Mouse (Mus musculus) hindbrain, embryonic 11.5 days (tissue): ENCODE data around the gene Wdtc1. TPM values are rescaled to one million over a fixed set of nuclear protein-coding genes. Genes with fewer than 3 reads are reported as not detected.
A peak's percentile ranks its signal among the peaks of the same experiment; 100 is the strongest.

Source experiments
- ATAC-seq: fragments of 200-750 bp; cut with Nextera tagmentation; 2 replicates; pipeline ENCODE4 v1.8.0; 2017; ENCODE audit warnings: mild to moderate bottlenecking, moderate TSS enrichment, moderate library complexity; ENCODE audit not compliant: low FRiP score
- DNase-seq: peaks from one replicate; pipeline ENCODE4 v3.0.0-alpha.2; 2015; ENCODE audit warnings: low spot score
- H3K27ac ChIP-seq: fragments of 300-500 bp; sonication (generic); 2 replicates; pipeline ENCODE4 v1.5.1; 2014; ENCODE audit warnings: mild to moderate bottlenecking, low read depth, low read length
- H3K27me3 ChIP-seq: fragments of 300-500 bp; sonication (generic); 2 replicates; pipeline ENCODE4 v1.6.1; 2014; ENCODE audit warnings: mild to moderate bottlenecking, low read length, moderate library complexity, mixed read lengths; ENCODE audit not compliant: control insufficient read depth, insufficient read depth
- H3K36me3 ChIP-seq: fragments of 300-500 bp; sonication (generic); 2 replicates; pipeline ENCODE4 v1.6.1; 2014; ENCODE audit warnings: mild to moderate bottlenecking, low read length, moderate library complexity, mixed read lengths; ENCODE audit not compliant: control insufficient read depth, insufficient read depth
- H3K4me1 ChIP-seq: fragments of 300-500 bp; sonication (generic); replicated peaks from 2 replicates; pipeline ENCODE4 v1.6.1; 2014; ENCODE audit warnings: low read length, mixed read lengths; ENCODE audit not compliant: control insufficient read depth, insufficient read depth
- H3K4me2 ChIP-seq: fragments of 300-500 bp; sonication (generic); replicated peaks from 2 replicates; pipeline ENCODE4 v1.6.1; 2014; ENCODE audit warnings: mild to moderate bottlenecking, low read depth, low read length
- H3K4me3 ChIP-seq: fragments of 300-500 bp; sonication (generic); 2 replicates; pipeline ENCODE4 v1.5.1; 2014; ENCODE audit warnings: low read depth, low read length
- H3K9ac ChIP-seq: fragments of 300-500 bp; sonication (generic); 2 replicates; pipeline ENCODE4 v1.6.1; 2014; ENCODE audit warnings: low read depth, low read length
- H3K9me3 ChIP-seq: fragments of 300-500 bp; sonication (generic); 2 replicates; pipeline ENCODE4 v1.6.1; 2016; ENCODE audit warnings: low read length; ENCODE audit not compliant: control insufficient read depth
- WGBS: fragments of 180-500 bp; shearing (Covaris S2); extraction: QIAGEN DNeasy Blood & Tissue Kit; methylation state at CpG from one replicate; pipeline ENCODE4 v1.1.7; 2014; 5-methylcytosine and 5-hydroxymethylcytosine counted together
- polyA plus RNA-seq: library from polyadenylated mRNA; unstranded; fragments of >200 nt; fragmentation: Nextera tagmentation; extraction: Ambion mirVana; gene quantifications from 2 replicates; pipeline ENCODE4 v1.2.1, GENCODE M21; 2014

The Wdtc1 gene
- polyA plus RNA-seq, 1 experiment from 2014 or later: 23.4 TPM

- peak within 1 kb of the TSS; percentile 88 for H3K4me3 ChIP-seq
- ATAC-seq: peak; percentile 91
- DNase-seq: peak; percentile 98
- H3K4me2 ChIP-seq: peak within 1 kb of the TSS; percentile 74
- peak within 1 kb of the TSS; percentile 89 for H3K27ac ChIP-seq
- H3K9ac ChIP-seq: peak within 1 kb of the TSS; percentile 92
- no peaks in the 10 kb centered on the region for H3K27me3 ChIP-seq
- no peaks in the 10 kb centered on the region for H3K36me3 ChIP-seq
- WGBS: under 1% methylated on average over 71 of the region's 73 CpGs
- H3K4me1 ChIP-seq: no peaks in the 10 kb centered on the region
- no peaks in the 10 kb centered on the region for H3K9me3 ChIP-seq
These were observed 75.9 kb downstream of the Wdtc1 start, which contains the start of gene Tmem222 for GRCm38 (mm10) chr4:133277104-133278026. TSS of gene Tmem222 (minus strand) at chr4:133277792.

- Histone ChIP-seq H3K36me3 (peaks cover 3% of the 10 kb centered on the region), H3K27me3 (no peaks in the 10 kb centered on the region), H3K9me3 (no peaks in the 10 kb centered on the region), H3K27ac (no peak overlapping the region), H3K4me1 (no peaks in the 10 kb centered on the region), H3K9ac (no peak overlapping the region), H3K4me3 (no peak overlapping the region), H3K4me2 (no peak overlapping the region)
- 90% methylated on average over 9 of the region's 9 CpGs for WGBS
- ATAC-seq: no peak
- no peak for DNase-seq
These were observed 82.4 kb downstream of the Wdtc1 start for GRCm38 (mm10) chr4:133270929-133271328.

- peaks cover 7% of the 10 kb centered on the region for H3K36me3 ChIP-seq
- 98% methylated on average over 3 of the region's 3 CpGs for WGBS
These were observed 83.7 kb downstream of the Wdtc1 start for GRCm38 (mm10) chr4:133269596-133269995.

GRCm38 (mm10) chr4:133268931-133269330 lies 84.3 kb downstream of the Wdtc1 start:
- Histone ChIP-seq H3K9ac (no peak overlapping the region), H3K9me3 (no peaks in the 10 kb centered on the region), H3K36me3 (peaks cover 12% of the 10 kb centered on the region), H3K4me2 (no peak overlapping the region), H3K4me3 (no peak overlapping the region), H3K27ac (no peak overlapping the region), H3K27me3 (no peaks in the 10 kb centered on the region), H3K4me1 (no peaks in the 10 kb centered on the region)
- no peak for DNase-seq
- WGBS: 97% methylated on average over 3 of the region's 3 CpGs
- ATAC-seq: no peak

More at GRCm38 (mm10) chr4:133269596-133269995, 83.7 kb downstream of the Wdtc1 start:
- Histone ChIP-seq H3K9me3 (no peaks in the 10 kb centered on the region), H3K4me2 (no peak overlapping the region), H3K27me3 (no peaks in the 10 kb centered on the region), H3K4me3 (no peak overlapping the region), H3K27ac (no peak overlapping the region), H3K9ac (no peak overlapping the region), H3K4me1 (no peaks in the 10 kb centered on the region)
- ATAC-seq (no peak), DNase-seq (no peak)

GRCm38 (mm10) chr4:133266248-133266880 lies 86.9 kb downstream of the Wdtc1 start:
- no peak overlapping the region for H3K9ac ChIP-seq
- H3K9me3 ChIP-seq: no peaks in the 10 kb centered on the region
- no peak overlapping the region for H3K27ac ChIP-seq
- no peaks in the 10 kb centered on the region for H3K27me3 ChIP-seq
- 95% methylated on average over 12 of the region's 12 CpGs for WGBS
- ATAC-seq: no peak
- H3K4me3 ChIP-seq: no peak overlapping the region
- no peak for DNase-seq
- no peaks in the 10 kb centered on the region for H3K4me1 ChIP-seq
- peaks cover 12% of the 10 kb centered on the region for H3K36me3 ChIP-seq
- H3K4me2 ChIP-seq: no peak overlapping the region

GRCm38 (mm10) chr4:133265759-133266158 lies 87.5 kb downstream of the Wdtc1 start:
- Histone ChIP-seq H3K4me2 (no peak overlapping the region), H3K4me3 (no peak overlapping the region), H3K36me3 (peaks cover 12% of the 10 kb centered on the region), H3K9me3 (no peaks in the 10 kb centered on the region), H3K27ac (no peak overlapping the region), H3K27me3 (no peaks in the 10 kb centered on the region), H3K9ac (no peak overlapping the region), H3K4me1 (no peaks in the 10 kb centered on the region)
- no peak for ATAC-seq
- 97% methylated on average over 4 of the region's 4 CpGs for WGBS
- no peak for DNase-seq

- H3K9ac ChIP-seq: no peak overlapping the region
- WGBS: 95% methylated on average over 3 of the region's 3 CpGs
- no peak for ATAC-seq
- no peak for DNase-seq
- no peaks in the 10 kb centered on the region for H3K4me1 ChIP-seq
- no peak overlapping the region for H3K4me2 ChIP-seq
- H3K27me3 ChIP-seq: no peaks in the 10 kb centered on the region
- H3K9me3 ChIP-seq: no peaks in the 10 kb centered on the region
- H3K4me3 ChIP-seq: no peak overlapping the region
- H3K36me3 ChIP-seq: peaks cover 12% of the 10 kb centered on the region
- no peak overlapping the region for H3K27ac ChIP-seq
These were observed 88.0 kb downstream of the Wdtc1 start for GRCm38 (mm10) chr4:133265297-133265696.

- whole genome bisulfite sequencing: 96% methylated on average over 2 of the region's 2 CpGs
- H3K4me3 ChIP-seq: no peak overlapping the region
- DNase-seq: no peak
- no peak overlapping the region for H3K27ac ChIP-seq
- no peak overlapping the region for H3K4me2 ChIP-seq
- peaks cover 12% of the 10 kb centered on the region for H3K36me3 ChIP-seq
- ATAC-seq: no peak
- no peaks in the 10 kb centered on the region for H3K9me3 ChIP-seq
- H3K9ac ChIP-seq: no peak overlapping the region
- H3K4me1 ChIP-seq: no peaks in the 10 kb centered on the region
- H3K27me3 ChIP-seq: no peaks in the 10 kb centered on the region
These were observed 88.7 kb downstream of the Wdtc1 start for GRCm38 (mm10) chr4:133264559-133264958.
